Mouse (Mus musculus) C2C12 (cell line): ENCODE results near the gene Kif1a. TPM values are rescaled to one million over a fixed set of nuclear protein-coding genes. Genes with fewer than 3 reads are reported as not detected.

ENCODE experiments used
- H3K27me3 ChIP-seq: one replicate; pipeline ENCODE4 v1.6.1; 2011; ENCODE audit not compliant: control insufficient read depth, insufficient read depth, insufficient read length
- H3K36me3 ChIP-seq: one replicate; pipeline ENCODE4 v1.6.1; 2011; ENCODE audit not compliant: control insufficient read depth, insufficient read depth
- H3K4me3 ChIP-seq: one replicate; pipeline ENCODE4 v1.5.1; 2011; ENCODE audit warnings: mild to moderate bottlenecking, control low read depth; ENCODE audit not compliant: poor library complexity, insufficient read depth, severe bottlenecking
- H3K79me2 ChIP-seq: one replicate; pipeline ENCODE4 v1.6.1; 2011; ENCODE audit not compliant: control insufficient read depth, insufficient read depth
- H3K79me3 ChIP-seq: one replicate; pipeline ENCODE4 v1.6.1; 2011; ENCODE audit warnings: low read depth, control low read depth
- H3ac ChIP-seq: one replicate; pipeline ENCODE3; 2011; ENCODE audit warnings: low read depth; ENCODE audit not compliant: control insufficient read depth, insufficient read length
- CEBPB ChIP-seq: IDR thresholded peaks from one replicate; pipeline ENCODE4 v1.6.1; 2011; ENCODE audit warnings: low read depth, mild to moderate bottlenecking, control low read depth, moderate library complexity
- CTCF ChIP-seq: IDR thresholded peaks from one replicate; pipeline ENCODE4 v1.5.1; 2011; ENCODE audit not compliant: control insufficient read depth, insufficient read depth, insufficient read length
- FOSL1 ChIP-seq: IDR thresholded peaks from one replicate; pipeline ENCODE4 v1.8.0; 2011; ENCODE audit warnings: mild to moderate bottlenecking, low read length; ENCODE audit not compliant: poor library complexity, insufficient read depth, severe bottlenecking
- MAX ChIP-seq: IDR thresholded peaks from one replicate; pipeline ENCODE4 v1.6.1; 2011; ENCODE audit warnings: mild to moderate bottlenecking, control low read depth
- MYOD1 ChIP-seq: IDR thresholded peaks from one replicate; pipeline ENCODE4 v1.6.1; 2011; ENCODE audit warnings: low read depth; ENCODE audit not compliant: control insufficient read depth, insufficient read length
- MYOG ChIP-seq: IDR thresholded peaks from one replicate; pipeline ENCODE4 v1.6.1; 2011; ENCODE audit not compliant: control insufficient read depth, insufficient read length; ENCODE audit errors: extremely low read depth
- USF1 ChIP-seq: IDR thresholded peaks from one replicate; pipeline ENCODE4 v1.6.1; 2011; ENCODE audit warnings: low read depth, mild to moderate bottlenecking, control low read depth, moderate library complexity
- polyA plus RNA-seq: library from polyadenylated mRNA; unstranded; fragments of >200 nt; fragmentation: generic; extraction: Trizol; gene quantifications from one replicate; pipeline ENCODE4 v1.2.1, GENCODE M21; 2012; ENCODE audit warnings: missing spikeins

Kif1a gene
- polyA plus RNA-seq, 1 experiment, result 3.4 TPM

- TF ChIP-seq USF1, result no peak
- no peak for TF ChIP-seq CTCF
- no peak for TF ChIP-seq MYOG
- TF ChIP-seq MAX, result no peak
- TF ChIP-seq FOSL1, result no peak
- TF ChIP-seq CEBPB, result no peak
- no peak for TF ChIP-seq MYOD1
- Histone ChIP-seq H3K79me3 (no peaks in the 10 kb centered on the region), H3K4me3 (no peak overlapping the region), H3K27me3 (peaks cover 41% of the 10 kb centered on the region), H3ac (no peak overlapping the region), H3K79me2 (no peaks in the 10 kb centered on the region), H3K36me3 (no peaks in the 10 kb centered on the region)
Observed at GRCm38 (mm10) chr1:92992880-92993279, 108.9 kb downstream of the Kif1a start.

GRCm38 (mm10) chr1:92992214-92992855 is 109.4 kb downstream of the Kif1a start:
- H3K27me3 ChIP-seq, result peaks cover 41% of the 10 kb centered on the region

GRCm38 (mm10) chr1:92989891-92990290 is 111.9 kb downstream of the Kif1a start:
- H3K79me2 ChIP-seq, result no peaks in the 10 kb centered on the region
- H3K4me3 ChIP-seq, result no peak overlapping the region
- H3K27me3 ChIP-seq, result peaks cover 33% of the 10 kb centered on the region
- H3K36me3 ChIP-seq, result no peaks in the 10 kb centered on the region
- H3ac ChIP-seq, result no peak overlapping the region
- H3K79me3 ChIP-seq, result no peaks in the 10 kb centered on the region
- TF ChIP-seq USF1 (no peak), MYOD1 (no peak), MAX (no peak), CTCF (no peak)

More at GRCm38 (mm10) chr1:92992214-92992855, 109.4 kb downstream of the Kif1a start:
- TF ChIP-seq MYOD1 (no peak), FOSL1 (no peak), MYOG (no peak), USF1 (no peak), MAX (no peak), CEBPB (no peak), CTCF (no peak)
- Histone ChIP-seq H3ac (no peak overlapping the region), H3K79me3 (no peaks in the 10 kb centered on the region), H3K79me2 (no peaks in the 10 kb centered on the region), H3K4me3 (no peak overlapping the region), H3K36me3 (no peaks in the 10 kb centered on the region)

- Histone ChIP-seq H3K4me3 (no peak overlapping the region), H3K36me3 (no peaks in the 10 kb centered on the region), H3K79me2 (no peaks in the 10 kb centered on the region), H3ac (no peak overlapping the region), H3K79me3 (no peaks in the 10 kb centered on the region), H3K27me3 (peaks cover 27% of the 10 kb centered on the region)
- TF ChIP-seq USF1 (no peak), MAX (no peak), MYOD1 (no peak), FOSL1 (no peak), CEBPB (no peak), CTCF (no peak), MYOG (no peak)
Observed at GRCm38 (mm10) chr1:92988894-92989293, 112.9 kb downstream of the Kif1a start.

- Histone ChIP-seq H3K79me2 (no peaks in the 10 kb centered on the region), H3K36me3 (no peaks in the 10 kb centered on the region), H3ac (no peak overlapping the region), H3K79me3 (no peaks in the 10 kb centered on the region), H3K27me3 (peaks cover 22% of the 10 kb centered on the region), H3K4me3 (no peak overlapping the region)
- TF ChIP-seq MAX, result no peak
- no peak for TF ChIP-seq FOSL1
- no peak for TF ChIP-seq USF1
- TF ChIP-seq CEBPB, result no peak
- TF ChIP-seq MYOD1, result no peak
- no peak for TF ChIP-seq MYOG
- no peak for TF ChIP-seq CTCF
Observed at GRCm38 (mm10) chr1:92984999-92985398, 116.8 kb downstream of the Kif1a start.

GRCm38 (mm10) chr1:92982931-92983605 is 118.7 kb downstream of the Kif1a start:
- no peaks in the 10 kb centered on the region for H3K79me3 ChIP-seq

More at GRCm38 (mm10) chr1:92982931-92983605, 118.7 kb downstream of the Kif1a start:
- Histone ChIP-seq H3ac (no peak overlapping the region), H3K36me3 (no peaks in the 10 kb centered on the region), H3K27me3 (peaks cover 4% of the 10 kb centered on the region), H3K79me2 (no peaks in the 10 kb centered on the region), H3K4me3 (no peak overlapping the region)
- no peak for TF ChIP-seq MYOG
- no peak for TF ChIP-seq CEBPB
- no peak for TF ChIP-seq CTCF
